Mouse (Mus musculus): Measurements from ENCODE around the gene Senp3. TPM values are rescaled to one million over a fixed set of nuclear protein-coding genes. Genes with fewer than 3 reads are reported as not detected.

Senp3 gene
- polyA plus RNA-seq, 1 experiment from 2014 or later: 105 TPM

- Histone ChIP-seq H3K9ac (peak overlapping the region; percentile 99), H3K27me3 (no peaks in the 10 kb centered on the region), H3K4me3 (peak overlapping the region; percentile 100), H3K27ac (replicated peaks) (peak overlapping the region; percentile 97), H3K36me3 (peaks cover 79% of the 10 kb centered on the region), H3K4me1 (replicated peaks) (peaks cover 34% of the 10 kb centered on the region), H3K9me3 (no peaks in the 10 kb centered on the region), H3K4me2 (peak overlapping the region; percentile 88)
- under 1% methylated on average over 61 of the region's 61 CpGs for WGBS
- ATAC-seq (ENCODE audit: low read depth): peak; percentile 77
Observed at GRCm38 (mm10) chr11:69670786-69671725, 10.8 kb downstream of the Senp3 start.

DNA sequence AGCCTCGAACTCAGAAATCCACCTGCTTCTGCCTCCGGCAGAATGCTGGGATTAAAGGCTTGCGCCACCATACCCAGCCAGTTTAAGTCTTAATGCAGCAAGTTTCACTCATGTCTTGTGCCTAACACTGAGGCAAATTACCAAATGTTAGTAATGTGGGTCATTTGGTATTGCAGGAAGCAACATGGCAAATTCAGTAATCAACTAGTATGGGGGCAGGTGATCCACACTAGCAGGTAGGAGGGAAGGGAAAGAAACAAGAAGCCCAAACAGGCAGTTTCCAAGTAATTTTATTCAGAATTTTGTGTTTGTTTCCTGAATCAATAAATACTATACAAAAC is 15.2 kb downstream of the Senp3 start:
- no peaks in the 10 kb centered on the region for H3K27me3 ChIP-seq
- H3K9me3 ChIP-seq: no peaks in the 10 kb centered on the region
- 85% methylated on average over 3 of the region's 3 CpGs for WGBS
- H3K27ac ChIP-seq (replicated peaks): no peak overlapping the region
- no peak for ATAC-seq (ENCODE audit: low read depth)
- H3K9ac ChIP-seq: no peak overlapping the region
- peaks cover 37% of the 10 kb centered on the region for H3K4me1 ChIP-seq (replicated peaks)
- peaks cover 72% of the 10 kb centered on the region for H3K36me3 ChIP-seq
- H3K4me3 ChIP-seq: no peak overlapping the region
- H3K4me2 ChIP-seq: no peak overlapping the region

DNA sequence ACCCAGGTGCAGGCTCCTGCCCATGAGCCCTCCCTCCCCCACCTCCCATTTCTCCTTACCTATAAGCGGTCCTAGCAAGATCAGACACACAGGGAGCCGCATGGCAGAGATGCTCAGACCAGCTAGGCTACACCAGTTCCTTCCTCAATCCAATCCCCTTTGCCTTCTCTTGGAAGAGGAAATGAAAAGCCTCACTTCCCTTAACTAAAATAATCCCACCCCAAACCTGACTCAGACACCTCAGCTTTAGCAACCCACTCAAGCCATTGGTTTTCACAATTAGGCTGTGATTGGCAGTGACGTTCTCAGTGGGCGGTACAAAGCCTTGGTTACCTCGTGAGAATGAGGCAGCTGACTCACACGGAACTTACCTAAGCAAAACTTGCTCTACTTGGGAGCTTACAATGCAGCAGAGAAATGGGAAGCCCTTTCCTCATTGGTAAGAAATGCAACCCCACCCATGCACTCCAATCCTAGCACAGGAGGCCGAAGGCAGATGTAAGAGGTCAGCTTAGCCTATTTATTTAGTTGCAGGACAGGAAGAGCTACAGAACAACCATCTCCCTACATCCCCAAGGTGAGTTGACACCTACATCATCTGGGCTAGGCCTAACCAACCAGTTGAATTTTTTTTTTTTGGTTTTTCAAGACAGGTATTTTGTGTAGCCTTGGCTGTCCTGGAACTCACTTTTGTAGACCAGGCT is 15.8 kb downstream of the Senp3 start, which contains the start of gene Cd68:
Cd68 (minus strand) TSS at position 193 of the 704 bp plus-strand sequence.
- Histone ChIP-seq H3K4me3 (no peak within 1 kb of the TSS), H3K27me3 (no peaks in the 10 kb centered on the region), H3K27ac (replicated peaks) (no peak within 1 kb of the TSS; the same call in 1 of the 2 replicates), H3K4me1 (replicated peaks) (peaks cover 42% of the 10 kb centered on the region), H3K9ac (no peak within 1 kb of the TSS), H3K36me3 (peaks cover 72% of the 10 kb centered on the region), H3K9me3 (no peaks in the 10 kb centered on the region), H3K4me2 (no peak within 1 kb of the TSS)
- ATAC-seq (ENCODE audit: low read depth): no peak
- WGBS: 30% methylated on average over 7 of the region's 7 CpGs

DNA sequence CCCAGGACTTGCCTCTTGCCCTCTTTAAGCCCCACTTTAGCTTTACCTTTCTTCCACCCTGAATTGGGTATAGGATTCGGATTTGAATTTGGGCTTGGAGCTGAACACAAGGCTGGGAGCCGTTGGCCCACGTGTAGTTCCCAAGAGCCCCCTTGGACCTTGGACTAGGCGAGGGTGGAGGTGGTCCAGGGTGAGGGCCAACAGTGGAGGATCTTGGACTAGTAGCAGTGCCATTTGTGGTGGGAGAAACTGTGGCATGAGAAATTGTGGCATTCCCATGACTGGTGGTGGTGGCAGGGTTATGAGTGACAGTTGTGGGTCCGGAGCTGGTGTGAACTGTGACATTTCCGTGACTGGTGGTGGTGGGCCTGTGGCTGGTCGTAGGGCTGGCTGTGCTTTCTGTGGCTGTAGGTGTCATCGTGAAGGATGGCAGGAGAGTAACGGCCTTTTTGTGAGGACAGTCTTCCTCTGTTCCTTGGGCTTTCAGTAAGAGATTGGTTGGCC is 16.4 kb downstream of the Senp3 start:
- H3K4me1 ChIP-seq (replicated peaks): peaks cover 44% of the 10 kb centered on the region
- H3K9ac ChIP-seq: no peak overlapping the region
- no peak overlapping the region for H3K4me2 ChIP-seq
- 76% methylated on average over 9 of the region's 9 CpGs for WGBS
- no peaks in the 10 kb centered on the region for H3K9me3 ChIP-seq
- no peak overlapping the region for H3K4me3 ChIP-seq
- H3K27me3 ChIP-seq: no peaks in the 10 kb centered on the region
- H3K27ac ChIP-seq (replicated peaks): no peak overlapping the region; the same call in 1 of the 2 replicates
- no peak for ATAC-seq (ENCODE audit: low read depth)
- H3K36me3 ChIP-seq: peaks cover 69% of the 10 kb centered on the region

DNA sequence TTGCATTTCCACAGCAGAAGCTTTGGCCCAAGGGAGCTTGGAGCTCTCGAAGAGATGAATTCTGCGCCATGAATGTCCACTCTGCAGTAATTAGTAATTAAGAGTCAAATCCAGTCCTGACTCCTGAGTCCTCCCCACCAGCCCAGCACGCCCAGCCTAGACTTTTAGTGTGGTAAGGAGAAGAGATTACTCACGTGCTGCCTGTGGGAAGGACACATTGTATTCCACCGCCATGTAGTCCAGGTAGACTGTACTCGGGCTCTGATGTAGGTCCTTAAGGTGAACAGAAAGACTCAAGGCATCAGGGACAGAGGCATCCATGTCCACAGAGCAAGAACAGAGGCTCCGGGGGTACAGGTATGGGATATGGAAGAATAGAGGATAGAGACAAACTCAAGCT is 17.0 kb downstream of the Senp3 start:
- no peak overlapping the region for H3K4me3 ChIP-seq
- no peak overlapping the region for H3K27ac ChIP-seq (replicated peaks)
- WGBS: 93% methylated on average over 7 of the region's 7 CpGs
- H3K4me2 ChIP-seq: no peak overlapping the region
- peaks cover 40% of the 10 kb centered on the region for H3K4me1 ChIP-seq (replicated peaks)
- peaks cover 69% of the 10 kb centered on the region for H3K36me3 ChIP-seq
- no peak for ATAC-seq (ENCODE audit: low read depth)
- H3K9ac ChIP-seq: no peak overlapping the region
- no peaks in the 10 kb centered on the region for H3K9me3 ChIP-seq
- no peaks in the 10 kb centered on the region for H3K27me3 ChIP-seq

- H3K9ac ChIP-seq: no peak overlapping the region
- no peak overlapping the region for H3K4me2 ChIP-seq
- WGBS: 87% methylated on average over 6 of the region's 6 CpGs
- peaks cover 66% of the 10 kb centered on the region for H3K36me3 ChIP-seq
- peaks cover 29% of the 10 kb centered on the region for H3K4me1 ChIP-seq (replicated peaks)
- H3K27me3 ChIP-seq: no peaks in the 10 kb centered on the region
- H3K27ac ChIP-seq (replicated peaks): peak overlapping the region; percentile 95
- ATAC-seq (ENCODE audit: low read depth): no peak
- H3K4me3 ChIP-seq: no peak overlapping the region
- H3K9me3 ChIP-seq: no peaks in the 10 kb centered on the region
Observed at GRCm38 (mm10) chr11:69663795-69664194, 18.1 kb downstream of the Senp3 start.

DNA sequence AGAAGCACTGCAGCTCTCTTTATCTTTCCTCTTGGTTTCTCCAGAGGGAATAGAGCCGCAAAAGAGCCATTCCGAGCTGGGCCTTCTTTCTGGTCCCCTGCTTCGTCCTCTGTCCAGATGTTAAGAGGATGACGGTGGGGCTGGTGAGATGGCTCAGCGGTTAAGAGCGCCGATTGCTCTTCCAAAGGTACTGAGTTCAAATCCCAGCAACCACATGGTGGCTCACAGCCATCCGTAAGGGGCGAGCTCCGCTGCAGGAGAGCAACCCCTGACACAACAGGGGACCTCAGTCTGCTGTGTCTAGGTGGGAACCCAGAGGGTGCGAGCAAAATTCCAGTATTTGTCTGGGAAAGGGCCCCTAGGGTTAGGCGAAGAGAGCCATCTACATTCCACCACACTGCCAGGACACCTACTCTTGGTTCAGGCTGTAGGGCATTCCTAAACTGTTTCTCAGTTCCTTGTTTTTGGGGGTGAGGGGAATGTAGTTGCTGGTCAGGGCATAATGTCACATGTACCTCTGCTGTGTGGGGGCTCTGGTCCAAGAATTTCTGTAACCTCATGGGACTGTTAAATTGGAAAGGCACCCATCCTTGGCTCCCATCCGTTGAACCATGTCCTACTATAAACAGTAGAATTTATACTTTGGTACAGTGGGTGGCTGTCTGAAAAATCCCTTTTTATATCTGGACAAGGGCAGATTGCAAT is 18.8 kb downstream of the Senp3 start:
- peak overlapping the region; percentile 62 for H3K9ac ChIP-seq
- peak overlapping the region; percentile 57 for H3K4me3 ChIP-seq
- peaks cover 27% of the 10 kb centered on the region for H3K4me1 ChIP-seq (replicated peaks)
- ATAC-seq (ENCODE audit: low read depth): peak; percentile 19
- 68% methylated on average over 13 of the region's 13 CpGs for WGBS
- peak overlapping the region; percentile 63 for H3K4me2 ChIP-seq
- H3K27me3 ChIP-seq: no peaks in the 10 kb centered on the region
- H3K36me3 ChIP-seq: peaks cover 66% of the 10 kb centered on the region
- no peaks in the 10 kb centered on the region for H3K9me3 ChIP-seq
- H3K27ac ChIP-seq (replicated peaks): peak overlapping the region; percentile 95

- Histone ChIP-seq H3K27me3 (no peaks in the 10 kb centered on the region), H3K4me1 (replicated peaks) (peaks cover 27% of the 10 kb centered on the region), H3K9ac (peak within 1 kb of the TSS; percentile 77), H3K4me3 (peak within 1 kb of the TSS; percentile 57), H3K4me2 (peak within 1 kb of the TSS; percentile 63), H3K27ac (replicated peaks) (peak within 1 kb of the TSS; percentile 95), H3K9me3 (no peaks in the 10 kb centered on the region), H3K36me3 (peaks cover 66% of the 10 kb centered on the region)
- WGBS: under 1% methylated on average over 48 of the region's 48 CpGs
- peak; percentile 97 for ATAC-seq (ENCODE audit: low read depth)
Observed at GRCm38 (mm10) chr11:69662213-69662966, 19.5 kb downstream of the Senp3 start, which contains the start of gene Mpdu1. Gene Mpdu1 (minus strand): TSS chr11:69662642.

GRCm38 (mm10) chr11:69661221-69661881 is 20.5 kb downstream of the Senp3 start:
- H3K9me3 ChIP-seq: no peaks in the 10 kb centered on the region
- H3K36me3 ChIP-seq: peaks cover 68% of the 10 kb centered on the region
- ATAC-seq (ENCODE audit: low read depth): no peak
- peak overlapping the region; percentile 57 for H3K4me3 ChIP-seq
- H3K27ac ChIP-seq (replicated peaks): peak overlapping the region; percentile 95
- 84% methylated on average over 3 of the region's 3 CpGs for WGBS
- H3K4me1 ChIP-seq (replicated peaks): peaks cover 32% of the 10 kb centered on the region
- H3K9ac ChIP-seq: peak overlapping the region; percentile 77
- H3K4me2 ChIP-seq: peak overlapping the region; percentile 63
- no peaks in the 10 kb centered on the region for H3K27me3 ChIP-seq

DNA sequence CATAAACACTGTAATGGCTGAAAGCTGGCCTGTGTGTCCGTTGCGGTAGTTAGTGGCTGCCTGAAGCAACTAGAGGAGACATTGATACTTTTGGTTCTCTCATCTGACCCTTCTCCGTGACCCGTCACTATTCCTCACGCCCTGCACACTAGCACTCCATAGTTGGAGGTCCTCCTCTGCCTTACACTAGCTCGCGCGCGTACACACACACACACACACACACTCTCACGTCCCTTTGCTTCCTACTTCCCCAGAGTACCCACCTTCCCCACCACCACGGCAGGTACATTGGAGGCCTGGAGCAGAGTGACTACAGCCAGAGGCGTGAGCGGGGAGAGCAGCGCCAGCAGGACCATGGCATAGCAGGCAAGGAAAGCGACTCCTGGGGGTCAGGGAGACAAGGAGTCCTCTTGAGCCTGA is 24.4 kb downstream of the Senp3 start:
- WGBS: 80% methylated on average over 15 of the region's 15 CpGs
- no peak overlapping the region for H3K4me2 ChIP-seq
- H3K27me3 ChIP-seq: no peaks in the 10 kb centered on the region
- H3K4me3 ChIP-seq: no peak overlapping the region
- H3K9ac ChIP-seq: no peak overlapping the region
- no peak overlapping the region for H3K27ac ChIP-seq (replicated peaks)
- H3K4me1 ChIP-seq (replicated peaks): peaks cover 36% of the 10 kb centered on the region
- peaks cover 70% of the 10 kb centered on the region for H3K36me3 ChIP-seq
- ATAC-seq (ENCODE audit: low read depth): no peak
- H3K9me3 ChIP-seq: no peaks in the 10 kb centered on the region

Measured in neural tube, embryonic 13.5 days (tissue).